Mouse (Mus musculus) heart, postnatal 25 days (tissue): ENCODE measurements around the gene Cyp26c1. TPM values are rescaled to one million over a fixed set of nuclear protein-coding genes. Genes with fewer than 3 reads are reported as not detected.

Source experiments
- DNase-seq: peaks from one replicate; pipeline ENCODE4 v3.0.0; 2022; ENCODE audit warnings: low spot score
- intact Hi-C: fragments of 180-260 bp; cut with DNase I; formaldehyde crosslinking; loops from one replicate; pipeline ENCODE4 v1.15.1; 2025
- total RNA-seq, 2 experiments: library from RNA; stranded (reverse); gene quantifications; 2 replicates each; pipeline ENCODE4 v1.2.3; 2021

The Cyp26c1 gene
- total RNA-seq, 2 experiments from 2014 or later, result not detected

- DNase-seq, result no peak
- intact Hi-C loops, result no loop called here
These were observed 12.4 kb downstream of the Cyp26c1 start, which contains the start of gene Cyp26a1 for GRCm38 (mm10) chr19:37697651-37698272. Gene Cyp26a1, plus strand, starts transcription at chr19:37697798.

GRCm38 (mm10) chr19:37698273-37699160, 13.1 kb downstream of the Cyp26c1 start:
- intact Hi-C loops, result no loop called here
- no peak for DNase-seq

DNA sequence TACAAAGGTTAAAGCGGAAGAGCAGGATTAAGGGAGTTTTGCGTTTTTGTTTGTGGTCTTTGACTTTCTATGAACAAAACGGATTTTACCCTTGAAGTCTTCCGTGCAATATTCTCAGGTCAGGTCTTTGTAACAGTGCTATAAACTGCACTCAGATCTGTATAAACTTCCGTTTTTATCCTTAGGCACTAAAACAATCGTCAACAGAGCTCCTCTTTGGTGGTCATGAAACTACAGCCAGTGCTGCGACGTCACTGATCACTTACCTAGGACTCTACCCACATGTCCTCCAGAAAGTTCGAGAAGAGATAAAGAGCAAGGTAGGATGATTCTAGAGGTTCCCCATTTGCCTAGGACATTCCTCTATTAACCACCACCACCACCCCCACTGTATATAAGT, 14.3 kb downstream of the Cyp26c1 start:
- intact Hi-C loops, result no loop called here

DNA sequence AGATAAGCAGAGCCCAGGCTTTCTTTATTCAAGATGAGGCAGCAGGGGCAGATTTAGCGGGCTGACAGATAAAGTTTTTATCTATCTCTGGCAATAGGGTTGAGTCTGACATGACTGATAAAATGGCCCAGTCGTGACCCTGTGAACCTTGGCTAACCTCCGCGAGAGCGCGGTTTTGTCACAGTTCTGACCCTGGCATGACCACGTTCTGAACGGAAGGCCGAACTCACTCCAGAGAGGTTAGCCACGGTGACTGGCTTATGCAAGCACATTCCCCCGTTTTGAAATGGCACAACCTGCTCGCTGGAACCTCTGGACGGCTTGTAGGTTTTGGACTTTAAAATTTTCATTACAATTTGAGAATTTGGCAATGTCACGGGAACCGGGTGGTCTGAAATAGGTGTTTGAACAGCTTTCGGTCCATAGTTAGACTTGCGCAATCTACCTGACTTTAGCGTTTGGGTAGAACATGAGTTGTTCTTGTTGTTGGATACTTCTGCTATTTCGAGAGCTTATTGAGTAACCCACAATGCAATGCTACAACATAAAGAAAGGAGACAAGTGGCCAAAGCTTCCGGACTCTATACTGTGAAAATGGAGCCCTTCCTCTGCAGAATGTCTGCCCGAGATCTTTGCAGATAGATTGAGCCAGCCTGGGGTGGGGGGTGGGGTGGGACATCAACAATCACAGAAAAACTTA, 17.1 kb downstream of the Cyp26c1 start:
- intact Hi-C loops, result no loop called here

More for the DNA sequence above, 14.3 kb downstream of the Cyp26c1 start:
- DNase-seq, result no peak

GRCm38 (mm10) chr19:37703902-37704509, 18.6 kb downstream of the Cyp26c1 start:
- no peak for DNase-seq
- intact Hi-C loops, result loop anchor here (1.0 to 2.0 kb wide), 2 partner anchors 183 to 233 kb away; no protein-coding TSS in a partner anchor

More for the DNA sequence above, 17.1 kb downstream of the Cyp26c1 start:
- no peak for DNase-seq

DNA sequence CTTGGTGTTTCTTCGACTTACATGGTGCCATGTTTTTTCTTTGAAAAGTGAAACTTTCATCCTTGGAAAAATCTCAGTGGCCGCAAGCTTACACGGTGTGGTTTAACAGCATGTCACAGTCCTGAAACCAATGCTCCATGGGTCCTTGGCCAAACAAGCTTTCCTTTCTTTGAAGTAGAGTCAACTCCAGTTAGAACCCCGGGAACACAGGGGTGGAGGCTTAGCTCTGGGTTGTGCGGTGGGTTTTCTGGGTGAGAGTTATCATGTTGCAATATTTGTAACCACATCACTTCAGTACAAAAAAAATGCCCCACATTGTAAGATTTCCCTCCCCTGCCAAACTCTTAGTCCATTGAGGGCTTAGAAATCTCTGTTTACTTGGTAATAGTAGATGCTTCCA, 20.3 kb downstream of the Cyp26c1 start:
- intact Hi-C loops, result loop anchor here (2.0 kb wide), 1 partner anchor 231 kb away; no protein-coding TSS in a partner anchor
- DNase-seq, result no peak

GRCm38 (mm10) chr19:37714681-37715080, 29.3 kb downstream of the Cyp26c1 start:
- no peak for DNase-seq
- intact Hi-C loops, result no loop called here

GRCm38 (mm10) chr19:37715980-37716379, 30.6 kb downstream of the Cyp26c1 start:
- DNase-seq, result no peak
- intact Hi-C loops, result no loop called here

GRCm38 (mm10) chr19:37716524-37717175, 31.3 kb downstream of the Cyp26c1 start:
- DNase-seq, result no peak
- intact Hi-C loops, result no loop called here

DNA sequence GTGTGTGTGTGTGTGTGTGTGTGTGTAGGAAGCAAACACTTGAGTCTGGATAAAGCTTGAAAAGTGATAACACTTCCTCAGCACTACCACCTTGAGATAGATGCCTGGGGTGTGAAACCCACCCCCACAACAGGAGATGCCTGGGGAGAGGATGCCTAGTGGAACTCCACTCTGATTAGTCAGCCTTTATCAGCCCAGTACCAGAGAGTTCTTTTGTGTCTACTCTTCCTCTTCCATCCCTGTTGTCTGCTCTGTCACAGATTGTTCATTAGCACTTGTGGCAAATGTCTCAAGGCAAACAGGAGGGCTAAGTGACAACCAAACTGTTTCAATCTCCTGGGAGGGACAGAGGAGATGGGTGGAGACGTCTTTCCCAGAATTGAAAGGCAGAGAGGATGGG, 33.8 kb downstream of the Cyp26c1 start:
- DNase-seq, result no peak
- intact Hi-C loops, result no loop called here

GRCm38 (mm10) chr19:37724591-37724990, 39.2 kb downstream of the Cyp26c1 start:
- no peak for DNase-seq
- intact Hi-C loops, result no loop called here

DNA sequence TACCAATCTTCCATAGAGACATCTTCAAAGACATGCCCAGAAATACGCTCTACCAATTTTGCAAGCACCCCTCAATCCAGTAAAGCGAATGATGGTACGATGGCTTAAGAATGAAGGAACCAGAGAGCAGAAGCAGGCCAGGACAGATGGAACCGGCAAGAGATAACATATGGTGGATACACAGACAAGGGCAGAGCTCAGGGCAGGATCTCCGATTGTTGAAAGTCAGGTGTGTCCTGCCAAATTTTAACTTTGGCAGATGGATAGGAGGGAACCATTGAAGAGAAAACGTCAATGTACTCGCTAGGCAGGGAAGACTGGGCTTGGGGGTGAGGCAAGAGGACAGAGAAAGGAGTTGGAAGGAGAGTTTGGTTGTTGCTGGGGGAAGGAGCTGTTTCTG, 41.2 kb downstream of the Cyp26c1 start:
- intact Hi-C loops, result no loop called here
- DNase-seq, result no peak

DNA sequence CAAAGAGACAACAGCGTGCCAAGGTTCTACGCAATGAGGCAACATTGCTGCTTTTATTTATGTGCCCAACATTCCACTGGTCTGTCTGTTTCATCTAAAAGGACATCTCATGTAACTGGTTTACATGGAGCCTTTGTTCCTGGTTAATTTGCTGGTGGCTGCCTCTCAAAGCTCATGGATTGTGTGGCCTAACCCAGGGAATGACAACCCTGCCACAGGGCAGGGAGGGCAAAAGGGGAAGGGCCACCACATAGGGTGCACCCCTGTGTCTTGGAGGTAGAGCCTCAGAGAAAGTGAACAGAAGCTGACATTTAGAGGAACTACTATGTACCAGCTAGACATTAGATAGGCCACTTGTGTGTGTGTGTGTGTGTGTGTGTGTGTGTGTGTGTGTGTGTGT, 42.0 kb downstream of the Cyp26c1 start:
- intact Hi-C loops, result no loop called here

DNA sequence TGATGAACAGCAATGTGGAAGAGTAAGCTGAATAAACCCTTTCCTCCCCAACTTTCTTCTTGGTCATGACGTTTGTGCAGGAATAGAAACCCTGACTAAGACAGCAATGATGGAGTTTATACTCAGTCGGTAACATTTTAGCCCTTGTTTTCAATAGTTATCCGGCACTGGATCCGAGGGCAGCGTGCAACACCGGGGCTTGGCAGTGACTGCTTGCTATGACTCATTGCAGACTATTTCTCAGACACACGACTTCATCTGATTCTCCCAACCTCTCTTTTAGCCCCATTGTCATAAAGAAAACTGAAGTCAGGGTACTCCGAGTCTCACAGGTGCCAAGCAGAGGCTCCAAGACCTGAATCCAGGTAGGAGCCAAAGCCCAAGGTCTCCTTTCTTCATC, 50.0 kb downstream of the Cyp26c1 start:
- intact Hi-C loops, result no loop called here
- no peak for DNase-seq

More for the DNA sequence above, 42.0 kb downstream of the Cyp26c1 start:
- no peak for DNase-seq

DNA sequence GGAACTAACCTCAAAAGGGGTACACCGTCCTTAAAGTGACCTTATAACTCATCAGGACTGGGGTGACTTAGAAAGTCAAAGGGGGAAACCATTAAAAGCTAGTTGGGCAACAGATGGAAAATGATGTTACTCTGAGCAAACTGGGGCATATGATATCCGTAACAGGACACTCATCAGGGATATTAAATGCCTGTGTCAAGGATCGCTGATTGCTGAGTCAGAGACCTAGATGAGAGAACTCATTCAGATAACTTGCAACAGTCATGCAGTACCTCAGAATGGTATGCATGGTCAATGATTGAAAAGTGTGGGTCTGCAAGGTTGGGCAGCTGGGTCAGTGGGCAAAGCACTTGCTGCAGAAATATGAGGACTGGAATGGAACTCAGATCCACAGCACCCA, 53.2 kb downstream of the Cyp26c1 start:
- no peak for DNase-seq
- intact Hi-C loops, result no loop called here

GRCm38 (mm10) chr19:37740043-37740442, 54.7 kb downstream of the Cyp26c1 start:
- intact Hi-C loops, result no loop called here
- no peak for DNase-seq
